30 mouse cellular contexts compared by ENCODE assay signal in the genomic region with DNA sequence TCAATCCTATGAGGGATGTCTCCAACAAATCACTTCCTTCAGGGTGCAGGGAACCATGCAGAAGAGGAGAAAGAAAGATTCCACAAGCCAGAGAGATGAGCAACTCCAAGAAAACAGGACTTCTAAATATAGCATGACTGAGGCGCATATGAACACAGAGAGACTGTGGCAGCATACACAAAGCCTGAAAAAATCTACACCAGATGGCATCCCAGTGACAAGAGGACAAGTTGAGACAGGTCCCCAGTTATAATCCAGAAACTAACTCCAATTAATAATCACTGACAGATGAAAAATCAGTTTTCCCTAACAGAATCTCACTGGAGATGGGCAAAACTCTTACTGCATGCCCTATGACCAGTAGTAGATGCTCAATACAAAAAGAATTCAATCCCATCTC. TPM values are rescaled to one million over a fixed set of nuclear protein-coding genes. Genes with fewer than 3 reads are reported as not detected.
DNase-seq lines count a peak whose midpoint lies in the region; ATAC-seq and TF ChIP-seq lines count a peak whose summit lies in the region.
"Had no signal": no experiment of that assay in that cellular context is flagged by ENCODE, and none has a peak within 500 bp of the region (broad histone marks: within the 10 kb centered on the region; RNA-seq: fewer than 3 reads in every experiment).

No protein-coding gene starts in this region.

- no peak overlapping the region for H3K4me2 ChIP-seq in forebrain, embryonic 16.5 days (ENCODE audit: low read length)
- no peak overlapping the region for H3K4me2 ChIP-seq in forebrain, embryonic 11.5 days (ENCODE audit: low read depth, low read length, severe bottlenecking)
- H3K4me2 ChIP-seq: embryonic facial prominence, embryonic 13.5 days; embryonic facial prominence, embryonic 15.5 days; forebrain, embryonic 13.5 days; forebrain, embryonic 15.5 days had no signal

- no peaks in the 10 kb centered on the region for H3K4me1 ChIP-seq in forebrain, embryonic 16.5 days (replicated peaks; ENCODE audit: control insufficient read depth, insufficient read depth, low read length)
- H3K4me1 ChIP-seq in forebrain, embryonic 11.5 days (replicated peaks; ENCODE audit: control insufficient read depth, insufficient read depth, low read length): no peaks in the 10 kb centered on the region
- H3K4me1 ChIP-seq: embryonic facial prominence, embryonic 13.5 days; embryonic facial prominence, embryonic 15.5 days; forebrain, embryonic 10.5 days; forebrain, embryonic 13.5 days; forebrain, embryonic 15.5 days had no signal

- H3K27ac ChIP-seq in forebrain, embryonic 16.5 days (ENCODE audit: low read length): no peak overlapping the region
- no peak overlapping the region for H3K27ac ChIP-seq in forebrain, embryonic 11.5 days (ENCODE audit: low read depth, low read length)
- peak overlapping the region; percentile 39; the same call in 1 of the 2 replicates for H3K27ac ChIP-seq in layer of hippocampus, adult 2 months
- H3K27ac ChIP-seq: embryonic facial prominence, embryonic 13.5 days; embryonic facial prominence, embryonic 15.5 days; forebrain, embryonic 10.5 days; forebrain, embryonic 13.5 days; forebrain, embryonic 15.5 days had no signal

- 84% methylated on average over 1 of the region's 1 CpGs for WGBS in forebrain, embryonic 16.5 days
- 100% methylated on average over 1 of the region's 1 CpGs for WGBS in forebrain, embryonic 11.5 days

- no peaks in the 10 kb centered on the region for H3K36me3 ChIP-seq in forebrain, embryonic 16.5 days (ENCODE audit: control insufficient read depth, insufficient read depth)
- H3K36me3 ChIP-seq in forebrain, embryonic 11.5 days (ENCODE audit: control insufficient read depth, insufficient read depth, low read length): no peaks in the 10 kb centered on the region
- H3K36me3 ChIP-seq: embryonic facial prominence, embryonic 13.5 days; embryonic facial prominence, embryonic 15.5 days; forebrain, embryonic 10.5 days; forebrain, embryonic 15.5 days; G1E had no signal

- H3K9ac ChIP-seq in forebrain, embryonic 16.5 days (replicated peaks; ENCODE audit: low read depth, low read length): no peak overlapping the region
- H3K9ac ChIP-seq in forebrain, embryonic 11.5 days (ENCODE audit: low read length): no peak overlapping the region
- H3K9ac ChIP-seq: embryonic facial prominence, embryonic 13.5 days; embryonic facial prominence, embryonic 15.5 days; forebrain, embryonic 13.5 days; forebrain, embryonic 15.5 days had no signal

- no peak overlapping the region for H3K4me3 ChIP-seq in forebrain, embryonic 16.5 days (replicated peaks; ENCODE audit: low read length)
- H3K4me3 ChIP-seq in forebrain, embryonic 11.5 days (ENCODE audit: low read depth, low read length): no peak overlapping the region
- no peak overlapping the region for H3K4me3 ChIP-seq in layer of hippocampus, adult 2 months
- H3K4me3 ChIP-seq: embryonic facial prominence, embryonic 13.5 days; embryonic facial prominence, embryonic 15.5 days; erythroblast, embryonic 14.5 days; forebrain, embryonic 10.5 days; forebrain, embryonic 13.5 days; forebrain, embryonic 15.5 days had no signal

- 0 out of 2 replicates have a peak, but pooled peaks have one; percentile 7 for TF ChIP-seq CTCF in layer of hippocampus, adult 2 months (conservative IDR thresholded peaks at IDR 0.05)

- H3K27me3 ChIP-seq in forebrain, embryonic 16.5 days (replicated peaks; ENCODE audit: control insufficient read depth, insufficient read depth, low read length): no peaks in the 10 kb centered on the region
- no peaks in the 10 kb centered on the region for H3K27me3 ChIP-seq in forebrain, embryonic 11.5 days (ENCODE audit: control insufficient read depth, insufficient read depth, low read length)
- H3K27me3 ChIP-seq: CH12.LX; embryonic facial prominence, embryonic 13.5 days; embryonic facial prominence, embryonic 15.5 days; forebrain, embryonic 13.5 days; forebrain, embryonic 15.5 days; Patski had no signal

- ATAC-seq in forebrain, embryonic 16.5 days: peak; percentile 12; the same call in 1 of the 2 replicates
- no peak for ATAC-seq in forebrain, embryonic 11.5 days (replicated peaks; ENCODE audit: low FRiP score)
- ATAC-seq: activated CD4-positive, CD25-positive, alpha-beta regulatory T cell, adult 4 months; CD4-positive, CD25-positive, alpha-beta regulatory T cell, adult 4 months; forebrain, embryonic 13.5 days; forebrain, embryonic 15.5 days; Patski had no signal

- H3K9me3 ChIP-seq in forebrain, embryonic 16.5 days (ENCODE audit: control insufficient read depth, low read length): no peaks in the 10 kb centered on the region
- no peaks in the 10 kb centered on the region for H3K9me3 ChIP-seq in forebrain, embryonic 11.5 days (ENCODE audit: control insufficient read depth, low read length)
- H3K9me3 ChIP-seq: embryonic facial prominence, embryonic 13.5 days; embryonic facial prominence, embryonic 15.5 days; forebrain, embryonic 10.5 days; forebrain, embryonic 13.5 days; forebrain, embryonic 15.5 days; G1E had no signal

- DNase-seq in forebrain, embryonic 11.5 days (ENCODE audit: low spot score): no peak
- peak; percentile 17 to 37 for DNase-seq in layer of hippocampus, adult 2 months (ENCODE audit: low spot score in 2 of 2)
- DNase-seq in layer of hippocampus, adult 9-10 months (ENCODE audit: low spot score): no peak
- peak; percentile 26 for DNase-seq in brain, adult 2 months (ENCODE audit: low read depth, low spot score)
- peak; percentile 60 for DNase-seq in layer of hippocampus, adult 9-11 months
- no peak for DNase-seq in cerebellum, postnatal 10 days
- DNase-seq in cerebellum, adult 9-10 months: no peak
- DNase-seq: adrenal gland, adult 8-10 months; adrenal gland, postnatal 14 days; adrenal gland, postnatal 36 days; B cell, adult 2 months; cerebellum, adult 11 months; cerebellum, adult 18-20 months; cerebellum, adult 8-10 months; cerebellum, postnatal 14 days; cerebellum, postnatal 36 days; embryo, embryonic 11 days had no signal

RNA-seq across cellular contexts. Expression of a gene that starts 30.9 kb away (rescaled TPM):
- polyA plus RNA-seq in forebrain, embryonic 16.5 days (2015; fragmentation: Nextera tagmentation; extraction: Ambion mirVana): 6.8 and 14.5 TPM in 2 replicates
- polyA plus RNA-seq in forebrain, embryonic 11.5 days (2014; fragmentation: Nextera tagmentation; extraction: Ambion mirVana): 2.1 and 2.4 TPM in 2 replicates
- 100 to 1,000 TPM in 1 of 2 experiments, 10 to 100 TPM in 1; 90.6 to 104 TPM for total RNA-seq in layer of hippocampus, adult 2 months (2021)
- total RNA-seq: CH12.LX; common myeloid progenitor, adult 5-6 weeks had no signal
- polyA plus RNA-seq: CD4-positive, CD25-positive, alpha-beta regulatory T cell, adult 4 months; erythroblast, embryonic 14.5 days; G1E; Patski had no signal

Comparison
In these comparisons a context has a peak if more than half of its experiments do, and no peak if none do; other contexts are left out.
1. DNase-seq: peak in layer of hippocampus, adult 2 months (2 of 2), brain, adult 2 months (single experiment) and layer of hippocampus, adult 9-11 months (single experiment); none in forebrain, embryonic 11.5 days (single experiment), layer of hippocampus, adult 9-10 months (single experiment), cerebellum, postnatal 10 days (0 of 2) and cerebellum, adult 9-10 months (single experiment).